Mouse (Mus musculus): ENCODE results near the gene Tbc1d30.

Gene Tbc1d30

GRCm38 (mm10) chr10:121351066-121351581 lies at the start of gene Tbc1d30:
Gene Tbc1d30, minus strand, starts transcription at chr10:121351278.
- DNase-seq: peak; percentile 37 to 56

GRCm38 (mm10) chr10:121398599-121398998 lies 47.5 kb upstream of the Tbc1d30 start:
- no peak for DNase-seq

DNA sequence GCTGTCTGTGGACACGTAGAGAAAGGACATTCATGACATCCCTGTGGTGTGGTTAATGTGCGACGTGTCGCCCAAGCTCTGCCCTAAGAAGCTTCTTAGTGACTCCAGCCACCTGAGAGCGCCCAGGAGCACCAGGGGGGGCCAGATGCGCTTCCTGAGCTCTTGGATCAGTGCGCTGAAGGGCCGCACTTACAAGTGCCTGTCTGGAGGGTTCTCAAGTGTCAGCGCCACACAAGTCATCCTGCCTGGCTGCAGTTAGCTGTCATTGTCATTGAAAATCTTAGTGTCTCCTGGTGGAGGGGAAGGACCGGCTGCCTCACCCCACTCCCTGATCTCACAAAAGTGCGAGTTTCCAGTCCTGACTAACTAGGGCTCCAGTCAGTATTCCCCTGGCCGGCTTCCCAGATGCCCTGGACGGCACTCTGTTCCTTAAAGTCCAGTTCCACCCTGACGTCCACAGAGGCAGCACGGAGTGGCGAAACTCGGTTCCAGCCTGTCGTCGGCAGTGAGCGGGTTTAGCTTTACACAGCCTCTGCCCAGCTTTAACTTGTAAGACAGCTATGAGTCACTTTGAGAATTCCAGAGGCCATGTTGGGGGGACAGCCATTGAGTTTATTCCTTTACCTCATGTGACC lies 44.6 kb upstream of the Tbc1d30 start:
- no peak for DNase-seq

- DNase-seq: no peak
Measured at GRCm38 (mm10) chr10:121394789-121395325, 43.8 kb upstream of the Tbc1d30 start.

DNA sequence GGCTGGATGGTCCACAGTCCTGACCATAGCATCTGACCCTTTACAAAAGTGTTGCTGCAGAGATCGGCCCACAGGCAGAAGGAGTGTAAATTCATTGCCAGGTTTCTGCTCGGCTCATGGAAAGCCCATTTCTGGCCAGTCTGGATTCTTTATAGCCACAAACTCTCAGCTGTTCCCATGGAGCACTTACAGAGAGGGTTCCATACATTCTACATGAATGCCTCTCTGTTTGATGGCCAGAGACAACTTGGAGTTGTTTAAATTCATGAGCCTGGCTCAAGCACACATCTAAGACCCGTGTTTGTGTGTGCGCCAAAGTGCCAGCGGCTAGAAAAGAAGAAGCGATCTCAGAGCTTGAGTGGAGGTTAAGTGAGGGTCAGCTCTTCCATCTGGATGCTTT lies 43.2 kb upstream of the Tbc1d30 start:
- no peak for DNase-seq

DNA sequence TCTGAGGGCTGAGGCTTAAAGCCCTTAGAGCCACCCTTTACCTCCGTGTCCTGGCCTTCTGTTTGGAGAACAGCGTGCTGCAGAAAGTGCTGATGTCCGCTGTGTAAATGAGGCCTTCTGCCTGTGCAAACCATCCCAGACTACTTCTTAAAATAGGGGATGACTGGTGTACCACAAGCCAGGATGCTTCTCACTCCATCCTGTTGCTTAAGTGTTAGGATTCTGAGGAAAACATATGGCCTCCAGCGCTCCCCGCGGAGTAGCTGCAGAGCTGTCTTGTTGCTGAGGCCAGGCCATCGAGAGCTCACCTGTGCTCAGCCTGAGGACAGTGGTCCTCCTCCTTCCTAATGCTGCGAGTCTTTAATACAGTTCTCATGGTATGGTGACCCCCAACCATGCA lies 40.8 kb upstream of the Tbc1d30 start:
- no peak for DNase-seq

DNA sequence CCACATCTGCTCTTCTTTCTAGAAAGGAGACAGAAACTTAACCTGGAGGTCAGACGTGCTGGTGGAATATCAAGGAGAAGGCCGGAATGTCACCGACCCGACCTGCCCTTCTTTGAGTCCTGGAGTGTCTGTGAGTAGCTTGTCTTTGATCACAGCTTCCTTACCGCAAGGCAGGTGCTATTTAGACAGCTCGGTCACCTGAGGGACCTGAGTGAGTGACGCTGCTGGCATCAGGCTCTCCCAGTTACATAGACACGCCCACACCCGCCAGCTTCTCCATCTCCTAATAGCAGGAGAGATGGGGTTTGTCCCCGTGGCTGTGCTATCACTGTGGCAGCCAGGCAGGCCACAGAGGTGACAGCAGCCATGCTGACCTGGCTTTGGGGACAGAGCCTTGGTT lies 39.5 kb upstream of the Tbc1d30 start:
- DNase-seq: no peak

GRCm38 (mm10) chr10:121386347-121386746 lies 35.3 kb upstream of the Tbc1d30 start:
- DNase-seq: no peak

- DNase-seq: no peak
Measured at GRCm38 (mm10) chr10:121385695-121386094, 34.6 kb upstream of the Tbc1d30 start.

DNA sequence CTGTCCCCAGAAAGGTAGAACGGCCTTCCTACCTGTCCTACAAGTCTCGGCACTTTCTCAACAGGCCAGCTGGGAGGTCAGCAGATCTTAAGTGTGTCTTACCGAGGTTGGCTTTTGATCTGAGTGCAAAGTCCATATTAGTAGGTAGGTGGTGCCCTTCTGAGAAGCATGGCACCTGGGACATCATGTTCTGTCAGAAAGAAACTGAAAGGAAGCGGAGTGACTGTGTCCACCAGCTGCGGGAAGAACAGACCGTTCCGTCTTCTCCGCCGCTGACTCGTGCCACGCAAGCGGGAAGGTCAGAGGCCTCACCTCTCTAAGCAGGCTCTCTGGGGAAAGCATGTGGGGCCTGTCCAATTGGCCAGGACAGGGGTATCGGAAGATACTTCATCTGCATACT lies 33.6 kb upstream of the Tbc1d30 start:
- DNase-seq: no peak

GRCm38 (mm10) chr10:121381280-121381679 lies 30.2 kb upstream of the Tbc1d30 start:
- no peak for DNase-seq

DNA sequence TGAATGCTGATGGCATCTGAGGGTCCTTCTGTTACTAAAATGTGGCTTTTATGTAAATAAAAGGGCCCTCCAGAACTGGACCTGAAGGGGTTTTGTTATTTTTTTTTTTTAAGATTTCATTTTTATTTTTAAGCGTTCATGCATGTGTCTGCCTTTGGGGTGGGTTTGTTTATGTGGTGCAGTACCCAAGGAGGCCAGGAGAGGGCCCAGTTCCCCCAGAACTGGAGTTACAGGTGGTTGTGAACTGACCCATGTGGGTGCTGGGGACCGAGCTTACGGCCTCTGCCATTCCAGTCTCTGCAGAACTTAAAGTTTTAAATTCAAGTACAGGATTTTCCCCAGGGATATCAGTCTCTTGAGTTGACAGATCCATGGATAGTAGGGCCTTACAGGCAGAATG lies 28.3 kb upstream of the Tbc1d30 start:
- DNase-seq: no peak

DNA sequence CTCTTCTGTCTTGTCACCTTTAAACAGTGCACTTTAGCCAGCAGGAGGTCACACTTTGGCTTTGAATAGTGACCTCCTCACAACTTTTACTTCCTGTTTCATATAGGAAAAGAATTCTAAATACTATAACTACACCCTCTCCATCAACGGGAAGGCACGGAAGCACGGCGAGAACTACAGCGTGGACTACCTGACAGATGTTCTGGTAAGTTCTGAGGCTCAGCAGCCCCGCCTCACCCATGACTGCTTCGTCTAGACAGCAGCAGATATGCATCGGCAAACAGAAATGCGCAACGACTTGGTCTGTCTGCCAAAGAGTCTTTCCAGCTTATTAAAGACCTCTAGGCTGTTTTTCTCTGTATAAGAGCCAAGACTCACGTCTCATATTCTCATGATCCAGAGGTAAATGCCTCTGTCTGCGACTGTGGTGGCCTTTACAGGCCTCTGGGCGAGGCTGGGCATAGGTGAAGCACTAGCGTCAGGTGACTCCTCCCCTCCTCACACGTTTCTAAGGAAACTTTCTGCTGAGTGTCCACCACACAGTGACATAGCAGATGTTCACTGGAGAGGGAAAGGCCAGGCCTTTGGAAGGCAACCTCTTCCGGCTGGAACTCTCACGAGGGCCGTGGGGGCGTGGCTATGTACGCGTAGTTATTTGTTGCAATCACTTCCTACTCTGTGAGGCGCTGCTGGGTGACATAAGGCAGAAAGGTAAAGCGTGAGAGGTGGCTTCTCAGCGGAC lies 25.6 kb upstream of the Tbc1d30 start:
- no peak for DNase-seq

- no peak for DNase-seq
Measured at GRCm38 (mm10) chr10:121375649-121376493, 24.8 kb upstream of the Tbc1d30 start.

- DNase-seq: peak; percentile 33 to 38
Measured at GRCm38 (mm10) chr10:121374693-121375620, 23.9 kb upstream of the Tbc1d30 start.

- DNase-seq: no peak
Measured at GRCm38 (mm10) chr10:121374013-121374412, 22.9 kb upstream of the Tbc1d30 start.

DNA sequence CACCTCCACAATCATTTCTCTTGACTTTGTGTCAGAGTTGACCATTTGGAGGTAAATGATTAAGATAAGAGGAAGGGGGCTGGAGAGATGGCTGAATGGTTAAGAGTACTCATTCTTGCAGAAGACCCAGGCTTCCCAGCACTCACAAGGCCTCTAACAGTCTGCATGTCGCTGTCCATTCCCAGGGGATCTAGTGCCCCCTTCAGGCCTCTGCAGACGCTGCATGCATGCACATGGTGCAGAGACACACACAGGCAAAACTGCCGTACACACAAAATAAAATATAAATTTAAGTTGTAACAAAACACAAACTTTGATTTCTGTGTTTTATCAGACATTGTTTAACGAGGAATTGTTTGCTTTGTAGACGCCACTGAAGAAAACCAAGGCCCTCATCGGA lies 19.7 kb upstream of the Tbc1d30 start:
- no peak for DNase-seq

- DNase-seq: no peak
Measured at GRCm38 (mm10) chr10:121368783-121369465, 17.8 kb upstream of the Tbc1d30 start.

- no peak for DNase-seq
Measured at GRCm38 (mm10) chr10:121367780-121368179, 16.7 kb upstream of the Tbc1d30 start.

DNA sequence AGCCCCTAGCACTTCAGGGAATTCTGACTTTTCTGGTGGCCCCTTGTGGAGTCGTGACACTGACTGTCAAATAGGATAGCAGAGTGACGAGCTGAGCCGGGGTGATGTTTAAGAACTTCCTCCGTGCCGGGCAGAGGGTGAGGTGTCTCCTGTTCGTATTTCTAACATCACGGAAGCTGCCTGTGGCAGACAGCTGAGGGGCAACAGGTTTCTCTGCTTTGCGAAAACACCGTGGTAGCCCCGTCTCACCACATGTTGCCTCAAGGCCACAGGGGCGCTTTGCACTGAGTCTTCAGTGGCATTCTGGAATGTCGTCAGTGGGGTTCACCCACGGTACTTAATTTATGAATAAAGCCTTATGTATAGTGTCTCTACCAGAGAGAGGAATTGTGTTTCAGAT lies 16.2 kb upstream of the Tbc1d30 start:
- DNase-seq: no peak

GRCm38 (mm10) chr10:121365781-121366272 lies 14.7 kb upstream of the Tbc1d30 start:
- peak in 1 of 2 experiments; percentile 22 for DNase-seq
